Mouse (Mus musculus): ENCODE measurements around the gene Kcnh8.

Kcnh8 gene

DNA sequence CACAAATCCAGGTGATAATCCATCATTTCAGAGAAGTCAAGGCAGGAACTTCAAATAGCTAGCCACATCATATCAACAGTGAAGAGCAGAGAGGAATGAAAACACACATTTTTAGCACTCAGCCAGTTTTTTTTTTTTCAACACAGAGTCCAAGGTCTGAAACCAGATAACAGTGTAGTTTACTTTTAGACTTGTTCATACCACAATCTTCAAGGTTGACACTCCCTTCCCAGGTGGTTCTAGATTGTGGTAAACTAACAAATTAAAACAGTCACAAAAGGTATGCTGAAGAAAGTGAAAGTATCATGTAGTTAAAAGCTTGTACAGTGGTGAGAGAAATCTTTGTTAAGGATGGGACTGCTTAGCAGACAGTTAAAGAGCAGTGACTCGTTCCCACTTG, 216.5 kb downstream of the Kcnh8 start:
- no peak for DNase-seq (ENCODE audit: low read depth, low spot score)

DNA sequence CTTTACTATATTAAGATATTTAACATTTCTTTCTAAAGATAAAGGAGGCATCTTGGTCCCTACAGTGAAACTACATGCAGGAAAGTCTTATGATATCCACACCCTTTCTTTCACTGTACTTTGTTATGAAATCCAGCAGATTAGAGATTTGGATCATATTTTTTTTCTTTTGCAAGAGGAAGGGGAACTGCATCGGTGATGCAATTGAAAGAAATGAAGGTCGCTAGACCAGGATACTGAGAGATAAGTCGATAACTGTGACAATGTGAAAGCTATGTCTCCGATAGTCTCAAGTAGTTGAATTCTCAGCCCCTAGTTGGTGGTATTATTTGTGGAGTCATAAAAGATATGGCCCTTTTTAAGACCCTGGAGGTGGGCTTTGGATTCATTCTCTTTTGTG, 227.2 kb downstream of the Kcnh8 start:
- DNase-seq (ENCODE audit: low read depth, low spot score): no peak

DNA sequence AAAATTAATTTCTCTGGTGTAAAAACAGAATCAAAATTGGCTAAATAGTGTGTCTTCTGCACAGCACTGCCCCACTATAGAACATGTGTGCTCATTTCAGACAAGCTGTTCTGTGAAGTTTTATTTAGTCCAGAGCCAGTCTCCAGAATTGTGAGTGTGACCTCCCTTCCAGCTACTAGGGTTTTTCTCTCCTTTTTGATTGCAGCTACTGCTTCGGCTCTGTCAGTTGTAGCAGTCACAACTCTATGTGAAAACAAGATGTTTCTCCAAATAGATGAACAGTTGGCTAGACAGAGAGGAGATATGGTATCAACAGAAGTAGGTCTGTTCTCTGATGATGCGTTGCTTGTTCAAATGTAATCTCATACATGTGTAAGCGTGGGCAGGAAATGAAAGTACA, 270.7 kb downstream of the Kcnh8 start:
- DNase-seq (ENCODE audit: low read depth, low spot score): no peak

DNA sequence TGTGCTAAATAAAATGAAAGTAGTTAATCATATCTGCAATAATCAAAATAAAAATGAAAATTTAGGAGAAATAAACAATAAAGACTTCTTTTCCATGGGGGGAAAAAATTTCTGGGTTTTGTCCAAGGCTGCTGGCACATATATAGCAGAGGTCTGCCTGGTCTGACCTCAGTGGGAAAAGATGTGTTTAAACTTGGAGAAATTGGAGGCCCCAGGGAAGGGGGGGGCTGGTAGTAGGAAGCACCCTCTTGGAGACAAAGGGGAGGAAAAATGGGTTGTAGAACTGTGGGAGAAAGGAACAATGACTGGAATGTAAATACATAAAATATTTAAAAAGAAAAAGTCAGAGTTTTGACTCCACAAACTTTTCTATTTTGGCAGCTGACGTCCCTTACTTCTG, 276.5 kb downstream of the Kcnh8 start:
- DNase-seq (ENCODE audit: low read depth, low spot score): no peak

DNA sequence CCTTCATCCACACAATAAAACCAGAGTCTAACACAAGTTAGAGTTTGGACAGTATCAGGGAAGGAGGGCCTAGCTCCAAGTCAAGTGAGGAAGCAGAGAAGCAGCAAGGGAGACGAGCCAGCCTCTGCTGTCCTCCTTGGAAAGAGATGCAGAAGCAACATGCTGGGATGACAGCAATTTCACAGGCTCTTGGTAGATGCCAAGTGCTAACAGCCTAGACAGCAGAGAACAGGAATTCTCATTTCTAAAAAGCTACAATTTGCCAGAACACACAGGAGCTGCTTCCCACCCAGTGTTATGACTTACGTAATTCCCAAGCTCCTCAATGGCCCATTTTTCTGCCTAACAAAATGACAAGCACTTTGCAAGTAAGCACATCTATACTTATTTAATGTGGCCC, 277.5 kb downstream of the Kcnh8 start:
- no peak for DNase-seq (ENCODE audit: low read depth, low spot score)

DNA sequence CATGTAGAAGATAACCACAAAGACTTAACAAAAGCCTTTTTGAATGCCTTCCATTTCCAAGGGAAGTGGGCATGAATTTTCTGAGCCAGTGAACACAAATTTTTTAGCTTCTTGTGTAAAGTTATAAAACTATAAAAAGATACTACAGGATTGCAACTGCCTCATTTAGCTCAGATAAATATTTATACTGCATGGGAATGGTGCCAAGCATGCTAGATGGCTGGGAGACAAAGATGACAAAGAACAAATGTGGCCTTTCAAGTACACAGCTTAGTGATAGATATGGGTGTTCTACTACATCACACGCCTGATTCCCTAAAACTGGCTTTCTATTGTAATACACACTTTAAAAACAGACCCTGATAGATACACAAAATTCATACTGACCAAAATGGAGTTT, 282.7 kb downstream of the Kcnh8 start:
- no peak for DNase-seq (ENCODE audit: low read depth, low spot score)

DNA sequence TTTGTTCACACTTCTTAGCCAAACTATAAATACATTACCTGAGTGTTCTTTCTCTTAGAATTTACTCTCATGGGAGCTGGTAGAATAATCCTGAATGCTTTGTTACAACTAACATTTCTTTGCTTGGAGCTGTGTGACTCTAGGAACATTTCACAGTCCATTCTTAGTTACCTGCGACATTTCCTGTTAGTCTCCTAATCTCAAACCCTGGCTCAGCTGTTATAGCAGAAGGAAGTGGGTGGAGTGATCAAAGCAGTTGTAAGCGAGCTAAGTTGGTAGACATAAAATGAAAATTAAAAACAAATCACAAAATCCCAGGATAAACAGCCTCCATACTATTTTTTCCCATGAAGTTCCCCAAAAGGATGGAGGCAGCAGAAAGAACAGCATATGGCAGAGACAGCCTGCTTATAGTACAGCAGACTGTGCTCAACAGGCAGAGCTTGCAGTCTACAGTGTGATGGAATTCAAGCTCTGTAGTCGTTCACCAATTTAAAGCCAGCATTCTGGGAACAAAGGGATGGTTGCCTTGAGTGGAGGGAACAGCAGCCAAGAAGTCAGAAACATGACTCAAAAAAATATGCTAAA, 318.1 kb downstream of the Kcnh8 start:
- DNase-seq (ENCODE audit: low read depth, low spot score): no peak

DNA sequence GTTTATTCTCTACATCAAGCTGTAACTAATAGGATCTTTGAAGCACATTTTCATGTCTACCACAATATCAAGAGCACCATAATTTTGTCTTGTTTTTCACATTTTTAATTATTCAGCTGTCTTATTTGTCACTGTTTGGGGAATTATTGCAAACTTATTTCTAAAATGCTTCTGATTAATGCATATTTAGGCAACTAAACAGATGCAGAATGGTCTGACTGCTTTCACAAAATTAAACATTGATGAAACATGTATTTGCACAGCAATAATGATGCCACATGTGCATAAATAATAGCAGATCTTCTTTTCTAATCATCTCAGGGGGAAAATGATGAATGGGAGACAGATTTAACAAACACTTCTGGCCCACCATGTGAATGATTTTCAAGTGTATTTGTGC, 341.5 kb downstream of the Kcnh8 start:
- no peak for DNase-seq (ENCODE audit: low read depth, low spot score)

DNA sequence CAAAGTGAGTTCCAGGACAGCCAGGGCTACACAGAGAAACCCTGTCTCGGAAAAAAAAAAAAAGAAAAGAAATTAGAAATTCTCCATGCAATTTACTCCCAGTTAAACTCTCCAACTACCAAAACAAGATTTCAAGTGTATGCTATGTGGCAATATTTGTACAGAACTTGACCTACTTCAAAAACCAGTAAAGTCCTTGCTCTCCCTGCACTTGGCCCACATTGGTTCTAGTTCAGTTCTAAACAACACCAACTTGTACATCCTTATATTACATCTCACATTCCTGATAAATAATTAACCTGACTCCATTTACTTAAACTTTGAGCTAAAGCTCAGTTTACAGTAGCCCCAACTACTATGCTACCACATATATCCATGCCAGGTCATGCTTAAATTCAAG, 370.2 kb downstream of the Kcnh8 start:
- no peak for DNase-seq (ENCODE audit: low read depth, low spot score)

DNA sequence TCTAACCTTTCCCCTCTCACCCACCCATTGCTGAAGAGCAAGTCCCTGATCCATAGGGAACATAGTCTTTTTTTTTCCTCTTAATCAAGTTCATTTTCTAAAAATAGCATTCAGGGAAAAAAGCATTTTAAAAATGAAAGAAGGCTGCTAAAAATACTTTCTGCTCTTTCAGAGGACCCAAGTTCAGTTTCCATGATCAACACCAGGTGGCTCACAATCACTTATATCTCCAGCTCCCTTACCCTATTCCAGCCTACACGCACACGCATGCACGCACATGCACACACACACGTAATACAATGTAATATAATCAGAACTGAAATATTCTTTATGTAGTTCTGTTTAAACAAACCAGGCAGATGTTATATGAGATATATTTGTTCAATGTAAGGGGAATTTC, 378.4 kb downstream of the Kcnh8 start:
- DNase-seq (ENCODE audit: low read depth, low spot score): no peak
